Mouse (Mus musculus) bone marrow macrophage, adult 2 months (primary cell): Measurements from ENCODE around the gene Pon2. TPM values are rescaled to one million over a fixed set of nuclear protein-coding genes. Genes with fewer than 3 reads are reported as not detected.
"Not testable (repeated sequence)": the region's sequence is repeated elsewhere in the genome, so short reads cannot be mapped to it uniquely, and the experiment has no call there.

Experiments used
- H3K27ac ChIP-seq: 2 replicates; pipeline ENCODE4 v1.5.1; 2012; ENCODE audit warnings: low read depth, low read length; ENCODE audit not compliant: insufficient read depth
- H3K4me1 ChIP-seq: 2 replicates; pipeline ENCODE4 v1.6.1; 2012; ENCODE audit warnings: low read length; ENCODE audit not compliant: control insufficient read depth, insufficient read depth
- H3K4me3 ChIP-seq: 2 replicates; pipeline ENCODE4 v1.5.1; 2012; ENCODE audit warnings: mild to moderate bottlenecking, low read length, moderate library complexity; ENCODE audit not compliant: insufficient read depth
- CTCF ChIP-seq: IDR thresholded peaks from 2 replicates; pipeline ENCODE4 v1.5.1; 2012; ENCODE audit warnings: low read depth, mild to moderate bottlenecking, low read length, moderate library complexity
- POLR2A ChIP-seq: IDR thresholded peaks from 2 replicates; pipeline ENCODE4 v1.6.1; 2012; ENCODE audit warnings: mild to moderate bottlenecking, low read depth, low read length, borderline replicate concordance
- polyA plus RNA-seq: library from polyadenylated mRNA; stranded (reverse); fragments of >200 nt; gene quantifications from 2 replicates; pipeline ENCODE4 v1.2.4, GENCODE M21; 2012; ENCODE audit not compliant: missing spikeins, insufficient read depth, insufficient read length

Pon2 gene
- 101 and 107 TPM in 2 replicates for polyA plus RNA-seq

DNA sequence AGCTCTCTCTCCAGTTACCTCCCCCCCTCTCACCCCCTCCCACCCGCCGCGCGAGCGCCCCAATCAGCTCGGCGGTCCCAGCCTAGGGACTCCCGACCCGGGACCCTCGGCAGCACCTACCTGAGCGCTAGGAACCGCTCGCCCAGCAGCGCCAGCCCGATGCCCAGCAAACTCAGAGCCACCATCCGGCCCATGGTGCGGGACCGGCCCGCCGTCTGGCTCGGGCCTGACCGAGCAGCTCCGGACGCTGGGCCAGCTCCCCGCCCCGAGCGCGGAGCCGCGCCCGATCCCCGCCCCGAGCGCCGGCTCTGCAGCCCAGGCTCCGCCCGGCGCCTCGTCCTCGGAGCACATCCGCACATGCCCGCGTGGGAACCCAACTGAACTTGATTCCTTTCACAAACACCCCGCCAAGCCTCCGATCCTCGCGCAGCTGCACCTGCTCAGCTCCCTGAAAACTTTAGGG lies at the start of gene Pon2:
TSS of gene Pon2 (minus strand) at position 364 of the 463 bp plus-strand sequence.
- Histone ChIP-seq H3K4me3 (peak within 1 kb of the TSS; percentile 92), H3K27ac (peak within 1 kb of the TSS; percentile 84), H3K4me1 (peaks cover 15% of the 10 kb centered on the region)
- TF ChIP-seq POLR2A: no peak
- TF ChIP-seq CTCF: no peak

DNA sequence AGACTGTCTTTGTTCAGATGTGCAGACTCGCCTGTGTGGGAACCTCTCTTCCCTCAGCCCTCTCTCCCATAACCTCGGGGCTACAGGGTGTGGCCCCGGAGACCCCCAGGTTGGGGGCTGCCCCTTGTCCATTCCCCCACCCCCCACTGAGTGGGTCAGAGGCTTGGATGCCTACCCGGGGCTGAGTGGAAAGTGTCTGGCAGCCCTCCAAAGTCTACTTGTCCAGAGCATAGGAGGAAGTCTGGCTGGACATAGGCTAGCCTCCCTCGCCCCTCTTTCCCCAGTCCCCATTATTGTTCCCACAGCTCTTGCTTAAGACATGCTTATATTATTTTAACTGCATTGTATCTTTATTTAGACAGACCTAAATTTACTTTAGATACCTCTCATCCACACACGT lies 46.0 kb upstream of the Pon2 start:
- H3K4me3 ChIP-seq: no peak overlapping the region
- H3K27ac ChIP-seq: no peak overlapping the region
- peaks cover 19% of the 10 kb centered on the region for H3K4me1 ChIP-seq
- TF ChIP-seq POLR2A: no peak
- no peak for TF ChIP-seq CTCF

DNA sequence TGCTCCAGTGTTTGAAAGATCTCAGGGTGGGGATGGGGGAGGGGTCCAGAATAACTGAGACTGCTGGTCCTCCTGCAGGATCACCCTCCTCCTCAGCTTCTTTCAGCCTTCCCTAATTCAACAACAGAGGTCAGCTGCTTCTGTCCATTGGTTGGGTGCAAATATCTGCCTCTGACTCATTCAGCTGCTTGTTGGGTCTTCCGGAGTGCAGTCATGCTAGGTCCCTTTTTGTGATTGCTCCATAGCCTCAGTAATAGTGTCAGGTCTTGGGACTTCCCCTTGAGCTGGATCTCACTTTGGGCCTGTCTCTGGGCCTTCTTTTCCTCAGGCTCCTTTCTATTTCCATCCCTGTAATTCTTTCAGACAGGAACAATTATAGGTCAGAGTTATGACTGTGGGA lies 41.0 kb upstream of the Pon2 start:
- Histone ChIP-seq H3K4me1 (peaks cover 24% of the 10 kb centered on the region), H3K27ac (peak overlapping the region; percentile 93)
- H3K4me3 ChIP-seq: not testable (repeated sequence)

DNA sequence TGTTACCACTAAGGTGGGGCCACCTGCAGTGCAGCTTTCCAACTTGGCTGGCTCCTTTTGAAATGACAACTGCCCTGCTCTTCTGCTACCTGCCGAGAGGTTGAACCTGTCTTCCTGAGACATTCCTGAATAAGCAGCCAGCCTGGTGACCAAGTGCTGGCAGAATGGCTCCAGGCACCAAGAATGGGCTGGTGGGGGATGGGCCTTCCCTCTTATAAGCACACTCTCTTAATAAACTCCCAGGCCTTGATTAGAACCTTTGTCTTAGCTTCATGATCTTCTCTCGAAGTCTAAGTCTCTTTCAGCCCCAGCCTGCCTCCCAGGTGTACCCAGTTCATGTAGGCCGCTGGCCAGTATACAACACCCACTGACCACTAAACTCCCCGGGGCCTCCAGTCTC lies 40.5 kb upstream of the Pon2 start:
- H3K4me3 ChIP-seq: not testable (repeated sequence)
- Histone ChIP-seq H3K4me1 (peaks cover 22% of the 10 kb centered on the region), H3K27ac (peak overlapping the region; percentile 93)

DNA sequence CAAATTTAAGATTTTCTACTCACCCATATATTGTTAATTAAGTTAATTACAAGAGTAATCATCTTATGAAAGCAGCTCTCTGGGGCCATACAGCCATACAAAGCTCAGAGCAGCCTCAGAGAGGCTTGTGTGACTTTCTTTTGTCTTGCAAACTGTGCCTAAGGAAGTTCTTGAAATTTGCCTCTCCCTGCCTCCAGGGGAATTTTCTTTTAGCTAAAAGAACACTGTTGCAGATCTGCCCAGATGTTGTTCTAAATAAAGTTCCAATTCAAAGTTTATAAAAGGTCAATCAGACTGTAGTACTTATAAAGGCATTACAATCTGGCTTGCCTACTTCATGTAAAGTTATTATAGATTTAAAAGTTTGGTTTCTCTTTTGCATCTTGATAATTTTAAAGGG lies 37.8 kb upstream of the Pon2 start:
- H3K27ac ChIP-seq, H3K4me3 ChIP-seq: not testable (repeated sequence)
- H3K4me1 ChIP-seq: peaks cover 14% of the 10 kb centered on the region

DNA sequence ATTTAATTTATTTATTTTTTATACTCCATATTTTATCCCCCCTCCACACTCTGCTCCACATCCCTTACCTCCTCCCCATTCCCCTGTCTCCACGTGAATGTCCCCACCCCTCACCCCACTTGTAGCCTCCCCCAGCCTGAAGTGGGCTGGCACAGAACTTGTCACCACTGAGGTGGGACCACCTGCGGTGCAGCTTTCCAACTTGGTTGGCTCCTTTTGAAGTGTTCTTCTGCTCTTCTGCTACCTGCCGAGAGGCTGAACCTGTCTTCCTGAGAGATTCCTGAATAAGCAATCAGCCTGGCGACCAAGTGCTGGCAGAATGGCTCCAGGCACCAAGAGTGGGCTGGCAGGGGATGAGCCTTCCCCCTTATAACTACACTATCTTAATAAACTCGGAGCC lies 35.8 kb upstream of the Pon2 start:
- H3K27ac ChIP-seq: no peak overlapping the region
- peaks cover 5% of the 10 kb centered on the region for H3K4me1 ChIP-seq
- TF ChIP-seq CTCF (no peak), POLR2A (no peak)
- no peak overlapping the region for H3K4me3 ChIP-seq

DNA sequence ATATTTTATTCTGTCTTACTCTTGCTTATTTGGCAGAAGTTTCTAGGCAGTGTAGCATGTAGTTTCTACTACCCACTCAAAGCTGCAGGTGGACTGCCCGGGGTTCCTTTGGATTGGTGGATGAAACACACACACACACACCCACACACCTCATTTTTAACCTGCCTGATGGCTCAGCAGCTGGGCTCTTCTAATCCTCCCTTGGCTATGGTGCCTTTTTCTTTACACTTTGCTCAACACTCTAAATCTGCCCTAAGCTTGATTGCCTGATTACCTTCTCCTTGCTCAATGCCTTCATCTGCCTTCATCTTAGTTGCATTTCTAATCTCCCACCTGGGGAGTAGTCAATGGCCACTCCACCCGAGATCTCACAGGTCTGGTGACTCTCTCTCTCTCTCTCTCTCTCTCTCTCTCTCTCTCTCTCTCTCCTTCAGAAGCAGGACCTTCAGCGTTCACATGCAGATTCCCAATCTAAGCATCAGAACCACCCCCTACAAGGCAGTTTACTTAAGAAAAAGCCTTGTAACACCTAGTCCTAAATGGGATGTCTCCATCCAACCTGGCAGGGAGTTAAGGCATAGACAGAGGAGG lies 34.4 kb upstream of the Pon2 start:
- H3K4me1 ChIP-seq: no peaks in the 10 kb centered on the region
- no peak overlapping the region for H3K4me3 ChIP-seq
- no peak overlapping the region for H3K27ac ChIP-seq
- TF ChIP-seq POLR2A: no peak

DNA sequence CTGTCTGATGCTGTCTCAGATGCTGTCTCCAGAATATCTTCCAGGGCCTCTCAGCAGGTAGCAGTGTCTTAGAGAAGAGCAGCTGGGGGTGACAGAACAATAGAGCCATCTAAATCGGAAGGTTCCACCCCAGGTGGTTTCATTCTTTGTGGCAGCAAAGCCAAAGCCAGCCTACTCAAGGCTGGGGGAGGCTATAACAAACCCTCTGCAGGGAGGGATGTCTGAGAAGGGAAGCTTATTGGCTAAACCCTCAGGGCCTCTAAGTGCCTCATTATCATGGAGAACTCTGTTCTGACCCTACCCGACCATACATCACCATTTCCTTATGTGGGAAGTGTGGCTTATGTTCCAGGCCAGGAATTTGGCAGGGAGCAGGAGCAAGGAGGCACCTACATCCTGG lies 26.9 kb upstream of the Pon2 start:
- H3K27ac ChIP-seq: peak overlapping the region; percentile 61
- TF ChIP-seq POLR2A: no peak
- no peak for TF ChIP-seq CTCF
- peaks cover 16% of the 10 kb centered on the region for H3K4me1 ChIP-seq
- H3K4me3 ChIP-seq: no peak overlapping the region

DNA sequence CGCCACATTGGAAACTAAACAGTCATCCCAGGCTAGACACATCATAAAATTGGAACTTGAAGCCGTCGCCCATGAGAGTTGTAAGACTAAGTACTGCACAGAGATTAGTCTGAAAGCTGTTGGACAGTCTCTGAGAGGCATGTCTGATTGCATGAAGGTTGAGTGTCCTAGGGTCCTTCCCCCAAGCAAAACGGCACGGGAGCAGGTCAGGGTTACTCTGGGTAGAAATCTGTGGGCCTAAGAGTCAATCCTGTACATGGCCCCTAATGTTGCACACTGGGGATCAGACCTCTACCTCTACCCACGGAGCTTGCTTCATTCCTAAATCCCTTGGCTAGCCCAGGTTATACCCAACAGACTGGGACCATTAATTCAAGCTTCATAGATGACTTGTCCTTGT lies 25.8 kb upstream of the Pon2 start:
- Histone ChIP-seq H3K27ac (peak overlapping the region; percentile 27), H3K4me1 (peaks cover 16% of the 10 kb centered on the region)
- not testable (repeated sequence) for H3K4me3 ChIP-seq

DNA sequence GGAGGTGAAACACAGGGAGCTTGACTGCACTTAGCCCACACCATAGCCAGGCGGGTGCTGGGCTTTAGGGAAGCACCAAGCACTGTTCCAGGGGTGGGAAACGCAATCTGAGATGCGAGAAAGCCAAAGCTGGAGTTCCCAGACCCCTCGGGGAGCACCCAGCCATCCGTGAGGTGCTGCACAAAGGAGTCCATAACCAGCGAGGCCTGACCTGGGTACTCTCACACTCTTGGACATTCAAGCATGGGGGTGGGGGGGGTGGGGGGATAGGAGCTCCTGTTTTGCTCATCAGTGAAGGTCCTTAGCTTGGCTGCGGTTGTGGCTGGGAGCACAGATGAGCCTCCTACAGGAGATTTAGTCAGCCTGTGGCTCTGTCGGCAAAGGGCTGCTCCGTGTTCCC lies 18.4 kb upstream of the Pon2 start:
- Histone ChIP-seq H3K4me1 (no peaks in the 10 kb centered on the region), H3K4me3 (no peak overlapping the region), H3K27ac (no peak overlapping the region)
- no peak for TF ChIP-seq POLR2A
- no peak for TF ChIP-seq CTCF

DNA sequence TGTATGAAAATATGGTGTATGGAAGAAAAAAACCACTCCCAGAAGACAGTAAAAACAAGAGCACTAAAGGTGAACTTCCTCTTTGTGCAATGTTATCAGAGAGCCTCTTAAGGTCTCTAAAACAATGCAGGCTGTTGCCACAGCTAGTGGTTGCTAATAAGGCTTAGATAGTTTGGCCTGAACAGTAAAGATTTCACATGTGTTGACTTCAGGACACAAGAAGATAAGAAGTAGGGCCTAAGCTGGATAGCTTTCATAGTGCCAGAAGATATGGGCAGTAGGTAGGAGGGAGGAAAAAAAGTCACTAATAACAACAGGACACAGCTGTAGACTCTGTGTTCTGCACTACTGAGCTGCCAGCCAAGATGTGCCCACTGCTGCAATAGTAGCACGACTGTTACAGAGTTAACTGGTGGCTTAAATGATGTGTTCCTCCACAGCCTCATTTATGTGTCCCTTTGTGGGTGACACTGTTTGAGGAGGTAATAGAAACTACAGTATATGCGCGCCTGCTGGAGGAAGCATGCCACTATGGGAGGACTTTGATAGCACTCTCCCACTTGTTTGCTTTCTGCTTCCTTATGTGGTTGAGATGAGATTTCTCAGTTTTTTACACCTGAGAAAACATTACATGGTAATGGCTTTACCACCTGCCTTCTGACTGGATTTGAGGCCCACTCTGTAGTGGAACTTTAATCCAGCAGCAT lies 17.0 kb upstream of the Pon2 start:
- TF ChIP-seq POLR2A (no peak), CTCF (no peak)
- Histone ChIP-seq H3K27ac (no peak overlapping the region), H3K4me1 (no peaks in the 10 kb centered on the region), H3K4me3 (no peak overlapping the region)
